Mouse (Mus musculus): ENCODE measurements around the gene Etv6. TPM values are rescaled to one million over a fixed set of nuclear protein-coding genes. Genes with fewer than 3 reads are reported as not detected.
"Not testable (repeated sequence)": the region's sequence is repeated elsewhere in the genome, so short reads cannot be mapped to it uniquely, and the experiment has no call there.

Etv6 gene
- total RNA-seq (2021) = 1 to 10 TPM; 9.2 to 9.8 TPM
- long read RNA-seq, experiment 1, full-length matches to known transcripts = 5 of 7 reads
- long read RNA-seq, experiment 1, partial matches to known transcripts = 0 of 7 reads
- long read RNA-seq, experiment 1, other reads (novel, unspliced or antisense) = 2 of 7 reads
- long read RNA-seq, experiment 2, full-length matches to known transcripts = 3 of 8 reads
- long read RNA-seq, experiment 2, partial matches to known transcripts = 4 of 8 reads
- long read RNA-seq, experiment 2, other reads (novel, unspliced or antisense) = 1 of 8 reads

- no peak for TF ChIP-seq CTCF (conservative IDR thresholded peaks at IDR 0.05)
- Histone ChIP-seq H3K4me3 (peak within 1 kb of the TSS; percentile 99), H3K27ac (peak within 1 kb of the TSS; percentile 99)
- DNase-seq (ENCODE audit: low spot score in 2 of 2) = peak; percentile 67 to 83
Measured at GRCm38 (mm10) chr6:134035490-134036405, at the start of gene Etv6. Etv6 (plus strand) TSS chr6:134035700.

GRCm38 (mm10) chr6:133986161-133986560 is 49.3 kb upstream of the Etv6 start:
- TF ChIP-seq CTCF (conservative IDR thresholded peaks at IDR 0.05) = peak; percentile 29
- H3K4me3 ChIP-seq = no peak overlapping the region
- H3K27ac ChIP-seq = no peak overlapping the region
- no peak for DNase-seq (ENCODE audit: low spot score in 2 of 2)

GRCm38 (mm10) chr6:133987068-133987591 is 48.4 kb upstream of the Etv6 start:
- no peak for TF ChIP-seq CTCF (conservative IDR thresholded peaks at IDR 0.05)
- no peak overlapping the region for H3K27ac ChIP-seq
- no peak for DNase-seq (ENCODE audit: low spot score in 2 of 2)
- no peak overlapping the region for H3K4me3 ChIP-seq

- Histone ChIP-seq H3K4me3 (no peak overlapping the region), H3K27ac (no peak overlapping the region)
- TF ChIP-seq CTCF (conservative IDR thresholded peaks at IDR 0.05) = no peak
- DNase-seq (ENCODE audit: low spot score in 2 of 2) = no peak
Measured at GRCm38 (mm10) chr6:133988011-133988410, 47.5 kb upstream of the Etv6 start.

GRCm38 (mm10) chr6:133997461-133997860 is 38.0 kb upstream of the Etv6 start:
- Histone ChIP-seq H3K4me3 (no peak overlapping the region), H3K27ac (no peak overlapping the region)
- no peak for DNase-seq (ENCODE audit: low spot score in 2 of 2)
- no peak for TF ChIP-seq CTCF (conservative IDR thresholded peaks at IDR 0.05)

- no peak overlapping the region for H3K4me3 ChIP-seq
- H3K27ac ChIP-seq = no peak overlapping the region
- DNase-seq (ENCODE audit: low spot score in 2 of 2) = no peak
- no peak for TF ChIP-seq CTCF (conservative IDR thresholded peaks at IDR 0.05)
Measured at GRCm38 (mm10) chr6:133997935-133998334, 37.6 kb upstream of the Etv6 start.

GRCm38 (mm10) chr6:134014488-134015110 is 20.9 kb upstream of the Etv6 start:
- not testable (repeated sequence) for H3K4me3 ChIP-seq; DNase-seq (ENCODE audit: low spot score in 2 of 2); H3K27ac ChIP-seq

- no peak for DNase-seq (ENCODE audit: low spot score in 2 of 2)
- TF ChIP-seq CTCF (conservative IDR thresholded peaks at IDR 0.05) = no peak
- no peak overlapping the region for H3K4me3 ChIP-seq
- no peak overlapping the region for H3K27ac ChIP-seq
Measured at GRCm38 (mm10) chr6:134018807-134019206, 16.7 kb upstream of the Etv6 start.

- TF ChIP-seq CTCF (conservative IDR thresholded peaks at IDR 0.05) = no peak
- H3K4me3 ChIP-seq = no peak overlapping the region
- no peak for DNase-seq (ENCODE audit: low spot score in 2 of 2)
- no peak overlapping the region for H3K27ac ChIP-seq
Measured at GRCm38 (mm10) chr6:134020821-134021220, 14.7 kb upstream of the Etv6 start.

- Histone ChIP-seq H3K27ac (no peak overlapping the region), H3K4me3 (no peak overlapping the region)
- no peak for TF ChIP-seq CTCF (conservative IDR thresholded peaks at IDR 0.05)
- DNase-seq (ENCODE audit: low spot score in 2 of 2) = no peak
Measured at GRCm38 (mm10) chr6:134026264-134026663, 9.2 kb upstream of the Etv6 start.

GRCm38 (mm10) chr6:134027022-134027421 is 8.5 kb upstream of the Etv6 start:
- DNase-seq (ENCODE audit: low spot score in 2 of 2) = no peak

GRCm38 (mm10) chr6:134032451-134032850 is 3.0 kb upstream of the Etv6 start:
- Histone ChIP-seq H3K4me3 (no peak overlapping the region), H3K27ac (no peak overlapping the region)
- no peak for DNase-seq (ENCODE audit: low spot score in 2 of 2)
- no peak for TF ChIP-seq CTCF (conservative IDR thresholded peaks at IDR 0.05)

More at GRCm38 (mm10) chr6:134027022-134027421, 8.5 kb upstream of the Etv6 start:
- Histone ChIP-seq H3K4me3 (no peak overlapping the region), H3K27ac (no peak overlapping the region)
- no peak for TF ChIP-seq CTCF (conservative IDR thresholded peaks at IDR 0.05)

- TF ChIP-seq CTCF (conservative IDR thresholded peaks at IDR 0.05) = no peak
- Histone ChIP-seq H3K4me3 (peak overlapping the region; percentile 99), H3K27ac (peak overlapping the region; percentile 99)
- DNase-seq (ENCODE audit: low spot score in 2 of 2) = no peak
Measured at GRCm38 (mm10) chr6:134034436-134034835, 1.1 kb upstream of the Etv6 start.
